Mouse (Mus musculus): ENCODE measurements at regions not wholly inside any gene's neighbourhood (a gene's known extent, or its start where the extent isn't known, plus 50 kb on each side); places are given as distances from the start of the nearest gene placed in this dataset.
"Not testable (repeated sequence)": the region's sequence is repeated elsewhere in the genome, so short reads cannot be mapped to it uniquely, and the experiment has no call there.

- H3K27ac ChIP-seq: no peak overlapping the region
- H3K27me3 ChIP-seq: no peaks in the 10 kb centered on the region
- H3K36me3 ChIP-seq: no peaks in the 10 kb centered on the region
- WGBS: 62% methylated on average over 9 of the region's 9 CpGs
- no peak for ATAC-seq (ENCODE audit: low FRiP score)
- no peaks in the 10 kb centered on the region for H3K9me3 ChIP-seq
- H3K9ac ChIP-seq: no peak overlapping the region
- H3K4me2 ChIP-seq: no peak overlapping the region
- no peak overlapping the region for H3K4me3 ChIP-seq
- no peaks in the 10 kb centered on the region for H3K4me1 ChIP-seq (replicated peaks)
Observed at GRCm38 (mm10) chr7:64001611-64002111, 62.9 kb upstream of the Klf13 start.

GRCm38 (mm10) chr7:63998995-63999960, 60.6 kb upstream of the Klf13 start:
- Histone ChIP-seq H3K36me3 (no peaks in the 10 kb centered on the region), H3K9me3 (no peaks in the 10 kb centered on the region), H3K4me1 (replicated peaks) (no peaks in the 10 kb centered on the region), H3K4me2 (no peak overlapping the region), H3K4me3 (no peak overlapping the region), H3K27ac (no peak overlapping the region), H3K27me3 (no peaks in the 10 kb centered on the region), H3K9ac (no peak overlapping the region)
- no peak for ATAC-seq (ENCODE audit: low FRiP score)
- WGBS: 67% methylated on average over 6 of the region's 6 CpGs

GRCm38 (mm10) chr7:63997997-63998396, 59.3 kb upstream of the Klf13 start:
- no peak overlapping the region for H3K4me2 ChIP-seq
- no peaks in the 10 kb centered on the region for H3K27me3 ChIP-seq
- no peak overlapping the region for H3K4me3 ChIP-seq
- 81% methylated on average over 3 of the region's 3 CpGs for WGBS
- ATAC-seq (ENCODE audit: low FRiP score): no peak
- H3K4me1 ChIP-seq (replicated peaks): no peaks in the 10 kb centered on the region
- H3K27ac ChIP-seq: no peak overlapping the region
- no peak overlapping the region for H3K9ac ChIP-seq
- no peaks in the 10 kb centered on the region for H3K36me3 ChIP-seq
- no peaks in the 10 kb centered on the region for H3K9me3 ChIP-seq

GRCm38 (mm10) chr7:63996581-63997098, 57.9 kb upstream of the Klf13 start:
- Histone ChIP-seq H3K9me3 (no peaks in the 10 kb centered on the region), H3K4me3 (no peak overlapping the region), H3K4me1 (replicated peaks) (no peaks in the 10 kb centered on the region), H3K27me3 (no peaks in the 10 kb centered on the region), H3K9ac (no peak overlapping the region), H3K4me2 (no peak overlapping the region), H3K27ac (no peak overlapping the region), H3K36me3 (no peaks in the 10 kb centered on the region)
- WGBS: 86% methylated on average over 6 of the region's 6 CpGs
- no peak for ATAC-seq (ENCODE audit: low FRiP score)

- Histone ChIP-seq H3K27me3 (no peaks in the 10 kb centered on the region), H3K4me2 (no peak overlapping the region), H3K4me3 (no peak overlapping the region), H3K36me3 (no peaks in the 10 kb centered on the region), H3K9ac (no peak overlapping the region), H3K27ac (no peak overlapping the region), H3K9me3 (no peaks in the 10 kb centered on the region), H3K4me1 (replicated peaks) (no peaks in the 10 kb centered on the region)
- ATAC-seq (ENCODE audit: low FRiP score): no peak
- 94% methylated on average over 3 of the region's 3 CpGs for WGBS
Observed at GRCm38 (mm10) chr7:63995255-63995980, 56.7 kb upstream of the Klf13 start.

- not testable (repeated sequence) for H3K27me3 ChIP-seq; H3K36me3 ChIP-seq; H3K27ac ChIP-seq; H3K4me2 ChIP-seq; H3K4me3 ChIP-seq; ATAC-seq (ENCODE audit: low FRiP score); H3K4me1 ChIP-seq (replicated peaks); H3K9ac ChIP-seq; H3K9me3 ChIP-seq
- 81% methylated on average over 3 of the region's 3 CpGs for WGBS
Observed at GRCm38 (mm10) chr7:63994769-63995168, 56.1 kb upstream of the Klf13 start.

- H3K27me3 ChIP-seq: no peaks in the 10 kb centered on the region
- H3K36me3 ChIP-seq: no peaks in the 10 kb centered on the region
- H3K4me1 ChIP-seq (replicated peaks): peaks cover 5% of the 10 kb centered on the region
- WGBS: 94% methylated on average over 13 of the region's 13 CpGs
- no peak overlapping the region for H3K4me2 ChIP-seq
- ATAC-seq (ENCODE audit: low FRiP score): no peak
- no peak overlapping the region for H3K4me3 ChIP-seq
- H3K9me3 ChIP-seq: no peaks in the 10 kb centered on the region
- H3K9ac ChIP-seq: no peak overlapping the region
- no peak overlapping the region for H3K27ac ChIP-seq
Observed at GRCm38 (mm10) chr7:63992155-63992554, 53.4 kb upstream of the Klf13 start.

- Histone ChIP-seq H3K4me1 (replicated peaks) (peaks cover 13% of the 10 kb centered on the region), H3K27ac (no peak overlapping the region), H3K4me3 (no peak overlapping the region), H3K9ac (no peak overlapping the region), H3K27me3 (no peaks in the 10 kb centered on the region), H3K4me2 (no peak overlapping the region), H3K9me3 (no peaks in the 10 kb centered on the region), H3K36me3 (no peaks in the 10 kb centered on the region)
- WGBS: 88% methylated on average over 12 of the region's 12 CpGs
- ATAC-seq (ENCODE audit: low FRiP score): no peak
Observed at GRCm38 (mm10) chr7:63991085-63992010, 52.6 kb upstream of the Klf13 start.

GRCm38 (mm10) chr7:63990312-63991028, 51.8 kb upstream of the Klf13 start:
- Histone ChIP-seq H3K36me3 (no peaks in the 10 kb centered on the region), H3K9ac (no peak overlapping the region), H3K4me1 (replicated peaks) (peaks cover 17% of the 10 kb centered on the region), H3K27ac (no peak overlapping the region), H3K4me2 (no peak overlapping the region), H3K27me3 (no peaks in the 10 kb centered on the region), H3K4me3 (no peak overlapping the region), H3K9me3 (no peaks in the 10 kb centered on the region)
- no peak for ATAC-seq (ENCODE audit: low FRiP score)
- WGBS: 82% methylated on average over 8 of the region's 8 CpGs

- Histone ChIP-seq H3K9ac (no peak overlapping the region), H3K4me2 (no peak overlapping the region), H3K27ac (no peak overlapping the region), H3K36me3 (no peaks in the 10 kb centered on the region), H3K4me1 (replicated peaks) (peaks cover 17% of the 10 kb centered on the region), H3K4me3 (no peak overlapping the region), H3K9me3 (no peaks in the 10 kb centered on the region), H3K27me3 (no peaks in the 10 kb centered on the region)
- ATAC-seq (ENCODE audit: low FRiP score): no peak
Observed at GRCm38 (mm10) chr7:63989736-63990135, 51.0 kb upstream of the Klf13 start.
